In genomic region chr1:35825531-35825966, GRCm38 (mm10) we compare ENCODE assay signal across 14 mouse cellular contexts.
A peak's percentile ranks its signal among the peaks of the same experiment; 100 is the strongest.
DNase-seq lines count a peak whose midpoint lies in the region; ATAC-seq lines count a peak whose summit lies in the region.
"Had no signal": no experiment of that assay in that cellular context is flagged by ENCODE, and none has a peak within 500 bp of the region (broad histone marks: within the 10 kb centered on the region; RNA-seq: fewer than 3 reads in every experiment).

No protein-coding gene starts in this region.

- peaks cover 16% of the 10 kb centered on the region for H3K4me1 ChIP-seq in midbrain, embryonic 13.5 days (replicated peaks)
- peaks cover 3% of the 10 kb centered on the region; the same call in 1 of the 2 replicates for H3K4me1 ChIP-seq in midbrain, embryonic 15.5 days
- peaks cover 10% of the 10 kb centered on the region for H3K4me1 ChIP-seq in embryonic facial prominence, embryonic 14.5 days (ENCODE audit: control insufficient read depth, insufficient read depth, low read length)
- H3K4me1 ChIP-seq in stomach, embryonic 15.5 days, result 0 out of 2 replicates have a peak, but pooled peaks cover 6% of the 10 kb centered on the region
- H3K4me1 ChIP-seq in liver, embryonic 12.5 days, result no peaks in the 10 kb centered on the region
- H3K4me1 ChIP-seq in forebrain, embryonic 14.5 days (ENCODE audit: control insufficient read depth, insufficient read depth, low read length), result 0 out of 2 replicates have a peak, but pooled peaks cover 2% of the 10 kb centered on the region

- H3K36me3 ChIP-seq in midbrain, embryonic 13.5 days, result no peaks in the 10 kb centered on the region
- no peaks in the 10 kb centered on the region for H3K36me3 ChIP-seq in midbrain, embryonic 15.5 days (replicated peaks)
- H3K36me3 ChIP-seq in embryonic facial prominence, embryonic 14.5 days (ENCODE audit: control insufficient read depth, insufficient read depth, low read length), result no peaks in the 10 kb centered on the region
- no peaks in the 10 kb centered on the region for H3K36me3 ChIP-seq in stomach, embryonic 15.5 days
- no peaks in the 10 kb centered on the region for H3K36me3 ChIP-seq in liver, embryonic 12.5 days
- H3K36me3 ChIP-seq in forebrain, embryonic 14.5 days (ENCODE audit: control insufficient read depth, insufficient read depth, low read length), result no peaks in the 10 kb centered on the region
- H3K36me3 ChIP-seq: neural tube, embryonic 15.5 days had no signal

- no peak overlapping the region for H3K9ac ChIP-seq in midbrain, embryonic 13.5 days (replicated peaks)
- H3K9ac ChIP-seq in midbrain, embryonic 15.5 days, result no peak overlapping the region
- no peak overlapping the region for H3K9ac ChIP-seq in embryonic facial prominence, embryonic 14.5 days (ENCODE audit: low read depth, low read length)
- H3K9ac ChIP-seq in stomach, embryonic 15.5 days, result no peak overlapping the region
- H3K9ac ChIP-seq in liver, embryonic 12.5 days, result no peak overlapping the region
- no peak overlapping the region for H3K9ac ChIP-seq in forebrain, embryonic 14.5 days (ENCODE audit: low read length)
- H3K9ac ChIP-seq: hindbrain, embryonic 14.5 days; liver, embryonic 14.5 days; neural tube, embryonic 15.5 days had no signal

- H3K27ac ChIP-seq in midbrain, embryonic 13.5 days, result no peak overlapping the region
- no peak overlapping the region for H3K27ac ChIP-seq in midbrain, embryonic 15.5 days
- H3K27ac ChIP-seq in embryonic facial prominence, embryonic 14.5 days (replicated peaks; ENCODE audit: low read depth, low read length), result no peak overlapping the region
- no peak overlapping the region for H3K27ac ChIP-seq in stomach, embryonic 15.5 days
- H3K27ac ChIP-seq in liver, embryonic 12.5 days, result no peak overlapping the region
- no peak overlapping the region for H3K27ac ChIP-seq in forebrain, embryonic 14.5 days (ENCODE audit: low read depth, low read length)
- H3K27ac ChIP-seq: hindbrain, embryonic 14.5 days; layer of hippocampus, adult 2 months; liver, embryonic 14.5 days; neural tube, embryonic 15.5 days had no signal

- intact Hi-C loops in heart, postnatal 10 days (cut with DNase I), result no loop called here

- no peak overlapping the region for H3K4me3 ChIP-seq in midbrain, embryonic 13.5 days (replicated peaks)
- H3K4me3 ChIP-seq in midbrain, embryonic 15.5 days, result no peak overlapping the region
- H3K4me3 ChIP-seq in embryonic facial prominence, embryonic 14.5 days (ENCODE audit: low read depth, low read length), result no peak overlapping the region
- H3K4me3 ChIP-seq in stomach, embryonic 15.5 days (replicated peaks), result no peak overlapping the region
- no peak overlapping the region for H3K4me3 ChIP-seq in liver, embryonic 12.5 days
- no peak overlapping the region for H3K4me3 ChIP-seq in forebrain, embryonic 14.5 days (ENCODE audit: low read depth, low read length)
- H3K4me3 ChIP-seq: layer of hippocampus, adult 2 months; neural tube, embryonic 15.5 days had no signal

- WGBS in midbrain, embryonic 13.5 days, result 84% methylated on average over 10 of the region's 10 CpGs
- 79% methylated on average over 10 of the region's 10 CpGs for WGBS in midbrain, embryonic 15.5 days
- 48% methylated on average over 10 of the region's 10 CpGs for WGBS in embryonic facial prominence, embryonic 14.5 days
- 63% methylated on average over 10 of the region's 10 CpGs for WGBS in stomach, embryonic 15.5 days
- 67% methylated on average over 10 of the region's 10 CpGs for WGBS in liver, embryonic 12.5 days (ENCODE audit: insufficient replicate concordance)
- WGBS in forebrain, embryonic 14.5 days, result 81% methylated on average over 10 of the region's 10 CpGs

- no peaks in the 10 kb centered on the region for H3K9me3 ChIP-seq in midbrain, embryonic 13.5 days
- no peaks in the 10 kb centered on the region for H3K9me3 ChIP-seq in midbrain, embryonic 15.5 days
- no peaks in the 10 kb centered on the region for H3K9me3 ChIP-seq in embryonic facial prominence, embryonic 14.5 days (ENCODE audit: control insufficient read depth, low read length)
- no peaks in the 10 kb centered on the region for H3K9me3 ChIP-seq in stomach, embryonic 15.5 days
- H3K9me3 ChIP-seq in liver, embryonic 12.5 days (replicated peaks), result no peaks in the 10 kb centered on the region
- no peaks in the 10 kb centered on the region for H3K9me3 ChIP-seq in forebrain, embryonic 14.5 days (replicated peaks; ENCODE audit: control insufficient read depth, low read length)
- H3K9me3 ChIP-seq: neural tube, embryonic 15.5 days had no signal

- DNase-seq in heart, postnatal 10 days, result peak; percentile 22 to 46
- DNase-seq in heart, adult 18-20 months, result no peak
- peak; percentile 40 for DNase-seq in embryonic facial prominence, embryonic 14.5 days (ENCODE audit: low spot score)
- no peak for DNase-seq in forebrain, embryonic 14.5 days (ENCODE audit: low spot score)
- DNase-seq: kidney, adult 18-20 months had no signal

- ATAC-seq in midbrain, embryonic 13.5 days, result 0 out of 2 replicates have a peak, but pooled peaks have one; percentile 29
- no peak for ATAC-seq in midbrain, embryonic 15.5 days (replicated peaks)
- ATAC-seq in embryonic facial prominence, embryonic 14.5 days (ENCODE audit: low read depth), result peak; percentile 85
- 0 out of 2 replicates have a peak, but pooled peaks have one; percentile 7 for ATAC-seq in stomach, embryonic 15.5 days (ENCODE audit: insufficient read depth, low FRiP score, low read depth)
- ATAC-seq in liver, embryonic 12.5 days, result no peak
- ATAC-seq in forebrain, embryonic 14.5 days, result no peak
- ATAC-seq: activated CD4-positive, CD25-positive, alpha-beta regulatory T cell, adult 4 months had no signal

- H3K4me2 ChIP-seq in midbrain, embryonic 13.5 days (replicated peaks), result no peak overlapping the region
- H3K4me2 ChIP-seq in midbrain, embryonic 15.5 days, result no peak overlapping the region
- H3K4me2 ChIP-seq in embryonic facial prominence, embryonic 14.5 days (ENCODE audit: low read depth, low read length), result no peak overlapping the region
- no peak overlapping the region for H3K4me2 ChIP-seq in stomach, embryonic 15.5 days
- no peak overlapping the region for H3K4me2 ChIP-seq in liver, embryonic 12.5 days
- no peak overlapping the region for H3K4me2 ChIP-seq in forebrain, embryonic 14.5 days (ENCODE audit: low read length)
- H3K4me2 ChIP-seq: hindbrain, embryonic 14.5 days; neural tube, embryonic 15.5 days had no signal

- H3K27me3 ChIP-seq in midbrain, embryonic 13.5 days, result no peaks in the 10 kb centered on the region
- no peaks in the 10 kb centered on the region for H3K27me3 ChIP-seq in midbrain, embryonic 15.5 days (replicated peaks)
- H3K27me3 ChIP-seq in embryonic facial prominence, embryonic 14.5 days (replicated peaks; ENCODE audit: control insufficient read depth, insufficient read depth, low read length), result no peaks in the 10 kb centered on the region
- H3K27me3 ChIP-seq in stomach, embryonic 15.5 days (replicated peaks), result no peaks in the 10 kb centered on the region
- no peaks in the 10 kb centered on the region for H3K27me3 ChIP-seq in liver, embryonic 12.5 days (replicated peaks)
- H3K27me3 ChIP-seq in forebrain, embryonic 14.5 days (replicated peaks; ENCODE audit: control insufficient read depth, insufficient read depth, low read length), result no peaks in the 10 kb centered on the region
- H3K27me3 ChIP-seq: neural tube, embryonic 15.5 days had no signal

Comparison
In these comparisons a context has a peak if more than half of its experiments do, and no peak if none do; other contexts are left out.
1. DNase-seq: peak in heart, postnatal 10 days (2 of 2) and embryonic facial prominence, embryonic 14.5 days (single experiment); none in heart, adult 18-20 months (0 of 2) and forebrain, embryonic 14.5 days (single experiment).
2. ATAC-seq: peak in midbrain, embryonic 13.5 days (single experiment), embryonic facial prominence, embryonic 14.5 days (single experiment) and stomach, embryonic 15.5 days (single experiment); none in midbrain, embryonic 15.5 days (single experiment), liver, embryonic 12.5 days (single experiment) and forebrain, embryonic 14.5 days (single experiment).